ENCODE assay signal across 24 mouse cellular contexts in genomic region chr3:55847115-55847514, GRCm38 (mm10).
"Had no signal": no experiment of that assay in that cellular context is flagged by ENCODE, and none has a peak within 500 bp of the region (broad histone marks: within the 10 kb centered on the region; RNA-seq: fewer than 3 reads in every experiment).

No protein-coding gene starts in this region.

- DNase-seq: gastrocnemius, postnatal 14 days; gastrocnemius, postnatal 36 days; heart, adult 18-20 months; heart, postnatal 10 days; heart, postnatal 4 days; kidney, adult 18-20 months; kidney, adult 8-10 months; kidney, postnatal 10 days; kidney, postnatal 25 days; kidney, postnatal 4 days; layer of hippocampus, postnatal 36 days; left cerebral cortex, postnatal 4 days had no signal

- H3K36me3 ChIP-seq: heart, embryonic 10.5 days; hindbrain, embryonic 10.5 days; hindbrain, embryonic 15.5 days; intestine, embryonic 15.5 days; limb, embryonic 15.5 days; liver, embryonic 12.5 days had no signal

- H3K4me3 ChIP-seq: heart, embryonic 10.5 days; heart, embryonic 12.5 days; hindbrain, embryonic 10.5 days; hindbrain, embryonic 12.5 days; hindbrain, embryonic 15.5 days; intestine, embryonic 15.5 days; layer of hippocampus, adult 2 months; limb, embryonic 13.5 days; limb, embryonic 15.5 days; liver, embryonic 12.5 days had no signal

- H3K4me1 ChIP-seq: heart, embryonic 10.5 days; heart, embryonic 12.5 days; hindbrain, embryonic 10.5 days; hindbrain, embryonic 12.5 days; hindbrain, embryonic 15.5 days; intestine, embryonic 15.5 days; limb, embryonic 13.5 days; limb, embryonic 15.5 days; liver, embryonic 12.5 days had no signal

- H3K27ac ChIP-seq: heart, embryonic 10.5 days; hindbrain, embryonic 10.5 days; hindbrain, embryonic 12.5 days; hindbrain, embryonic 15.5 days; intestine, embryonic 15.5 days; layer of hippocampus, adult 2 months; limb, embryonic 13.5 days; limb, embryonic 15.5 days; liver, embryonic 12.5 days had no signal

- ATAC-seq: inflammation-experienced regulatory T-cells, adult 6 months; intestine, embryonic 15.5 days; intestine, postnatal 0 days; liver, embryonic 12.5 days had no signal

- H3K27me3 ChIP-seq: heart, embryonic 12.5 days; hindbrain, embryonic 12.5 days; hindbrain, embryonic 15.5 days; intestine, embryonic 15.5 days; limb, embryonic 13.5 days; limb, embryonic 15.5 days; liver, embryonic 12.5 days had no signal
